In genomic region chr19:57134654-57135348, GRCm38 (mm10) we compare ENCODE assay signal across 10 mouse cellular contexts.
DNase-seq lines count a peak whose midpoint lies in the region; ATAC-seq and TF ChIP-seq lines count a peak whose summit lies in the region.
"Had no signal": no experiment of that assay in that cellular context is flagged by ENCODE, and none has a peak within 500 bp of the region (broad histone marks: within the 10 kb centered on the region; RNA-seq: fewer than 3 reads in every experiment).

No protein-coding gene starts in this region.

- no peaks in the 10 kb centered on the region for H3K36me3 ChIP-seq in forebrain, embryonic 14.5 days (ENCODE audit: control insufficient read depth, insufficient read depth, low read length)
- no peaks in the 10 kb centered on the region for H3K36me3 ChIP-seq in intestine, embryonic 14.5 days (ENCODE audit: control insufficient read depth, insufficient read depth, low read length)
- no peaks in the 10 kb centered on the region for H3K36me3 ChIP-seq in neural tube, embryonic 13.5 days

- no peak overlapping the region for H3K4me2 ChIP-seq in forebrain, embryonic 14.5 days (ENCODE audit: low read length)
- H3K4me2 ChIP-seq in intestine, embryonic 14.5 days (ENCODE audit: low read length) = peak overlapping the region; percentile 35
- peak overlapping the region; percentile 40 for H3K4me2 ChIP-seq in neural tube, embryonic 13.5 days

- 59% methylated on average over 20 of the region's 20 CpGs for WGBS in forebrain, embryonic 14.5 days
- WGBS in intestine, embryonic 14.5 days = 43% methylated on average over 20 of the region's 20 CpGs
- WGBS in neural tube, embryonic 13.5 days = 41% methylated on average over 20 of the region's 20 CpGs

- no peak overlapping the region for H3K4me3 ChIP-seq in layer of hippocampus, adult 2 months
- no peak overlapping the region for H3K4me3 ChIP-seq in forebrain, embryonic 14.5 days (ENCODE audit: low read depth, low read length)
- no peak overlapping the region for H3K4me3 ChIP-seq in intestine, embryonic 14.5 days (ENCODE audit: low read depth, low read length)
- peak overlapping the region; percentile 0; the same call in 1 of the 2 replicates for H3K4me3 ChIP-seq in neural tube, embryonic 13.5 days
- H3K4me3 ChIP-seq: megakaryocyte, embryonic 14.5 days had no signal

- peak overlapping the region; percentile 46; the same call in 1 of the 2 replicates for H3K27ac ChIP-seq in layer of hippocampus, adult 2 months
- H3K27ac ChIP-seq in forebrain, embryonic 14.5 days (ENCODE audit: low read depth, low read length) = no peak overlapping the region
- H3K27ac ChIP-seq in intestine, embryonic 14.5 days (ENCODE audit: low read depth) = peak overlapping the region; percentile 23; the same call in 1 of the 2 replicates
- H3K27ac ChIP-seq in neural tube, embryonic 13.5 days (replicated peaks) = peak overlapping the region; percentile 62

- TF ChIP-seq CTCF in layer of hippocampus, adult 2 months (conservative IDR thresholded peaks at IDR 0.05) = no peak

- no peaks in the 10 kb centered on the region for H3K9me3 ChIP-seq in forebrain, embryonic 14.5 days (replicated peaks; ENCODE audit: control insufficient read depth, low read length)
- no peaks in the 10 kb centered on the region for H3K9me3 ChIP-seq in intestine, embryonic 14.5 days (ENCODE audit: control insufficient read depth, low read length)
- no peaks in the 10 kb centered on the region for H3K9me3 ChIP-seq in neural tube, embryonic 13.5 days

- DNase-seq in layer of hippocampus, adult 2 months (ENCODE audit: low spot score in 2 of 2) = no peak
- DNase-seq in layer of hippocampus, adult 11-12 months (ENCODE audit: low spot score) = no peak
- DNase-seq in forebrain, embryonic 14.5 days (ENCODE audit: low spot score) = peak; percentile 51
- DNase-seq in intestine, embryonic 14.5 days (ENCODE audit: low spot score) = no peak
- no peak for DNase-seq in adipocyte (ENCODE audit: low spot score)
- no peak for DNase-seq in right cerebral cortex, adult 2 months (ENCODE audit: low spot score in 2 of 2)
- DNase-seq in thymus, postnatal 0 days (ENCODE audit: low spot score) = no peak

- ATAC-seq in forebrain, embryonic 14.5 days = no peak; the same call in 1 of the 2 replicates
- ATAC-seq in intestine, embryonic 14.5 days (replicated peaks; ENCODE audit: low FRiP score, low TSS enrichment, low read depth) = no peak
- peak; percentile 41 for ATAC-seq in neural tube, embryonic 13.5 days (ENCODE audit: low read depth)
- ATAC-seq: Patski had no signal

- H3K4me1 ChIP-seq in forebrain, embryonic 14.5 days (ENCODE audit: control insufficient read depth, insufficient read depth, low read length) = peaks cover 8% of the 10 kb centered on the region; the same call in 1 of the 2 replicates
- peaks cover 12% of the 10 kb centered on the region for H3K4me1 ChIP-seq in intestine, embryonic 14.5 days (replicated peaks; ENCODE audit: control insufficient read depth, insufficient read depth, low read length)
- peaks cover 25% of the 10 kb centered on the region for H3K4me1 ChIP-seq in neural tube, embryonic 13.5 days (replicated peaks)

- H3K9ac ChIP-seq in forebrain, embryonic 14.5 days (ENCODE audit: low read length) = no peak overlapping the region
- H3K9ac ChIP-seq in intestine, embryonic 14.5 days (ENCODE audit: low read length) = peak overlapping the region; percentile 16; the same call in 1 of the 2 replicates
- H3K9ac ChIP-seq in neural tube, embryonic 13.5 days = peak overlapping the region; percentile 47

- no peaks in the 10 kb centered on the region for H3K27me3 ChIP-seq in forebrain, embryonic 14.5 days (replicated peaks; ENCODE audit: control insufficient read depth, insufficient read depth, low read length)
- H3K27me3 ChIP-seq in intestine, embryonic 14.5 days (replicated peaks; ENCODE audit: control insufficient read depth, insufficient read depth, low read length) = no peaks in the 10 kb centered on the region
- no peaks in the 10 kb centered on the region for H3K27me3 ChIP-seq in neural tube, embryonic 13.5 days
- H3K27me3 ChIP-seq: Patski had no signal
